Mouse (Mus musculus): Measurements from ENCODE around the gene Creb5.
A peak's percentile ranks its signal among the peaks of the same experiment; 100 is the strongest.

Gene Creb5

GRCm38 (mm10) chr6:53549409-53549808 is 262.3 kb downstream of the Creb5 start:
- no peak for DNase-seq

- DNase-seq, result no peak
Observed at GRCm38 (mm10) chr6:53556050-53556449, 269.0 kb downstream of the Creb5 start.

GRCm38 (mm10) chr6:53560928-53561327 is 273.9 kb downstream of the Creb5 start:
- no peak for DNase-seq

GRCm38 (mm10) chr6:53562586-53562985 is 275.5 kb downstream of the Creb5 start:
- DNase-seq, result no peak

- DNase-seq, result no peak
Observed at GRCm38 (mm10) chr6:53563546-53564185, 276.6 kb downstream of the Creb5 start.

- DNase-seq, result peak; percentile 16
Observed at GRCm38 (mm10) chr6:53569436-53569835, 282.4 kb downstream of the Creb5 start.

- DNase-seq, result no peak
Observed at GRCm38 (mm10) chr6:53570906-53571305, 283.8 kb downstream of the Creb5 start.

- DNase-seq, result no peak
Observed at GRCm38 (mm10) chr6:53571571-53572122, 284.6 kb downstream of the Creb5 start.

GRCm38 (mm10) chr6:53572456-53572855 is 285.4 kb downstream of the Creb5 start:
- no peak for DNase-seq

- DNase-seq, result peak; percentile 96
Observed at GRCm38 (mm10) chr6:53572979-53573710, 286.1 kb downstream of the Creb5 start.

- peak; percentile 17 for DNase-seq
Observed at GRCm38 (mm10) chr6:53573711-53574065, 286.6 kb downstream of the Creb5 start.

GRCm38 (mm10) chr6:53574097-53574496 is 287.0 kb downstream of the Creb5 start:
- DNase-seq, result no peak

- DNase-seq, result no peak
Observed at GRCm38 (mm10) chr6:53575191-53575590, 288.1 kb downstream of the Creb5 start.

GRCm38 (mm10) chr6:53575836-53576235 is 288.8 kb downstream of the Creb5 start:
- no peak for DNase-seq

GRCm38 (mm10) chr6:53576841-53577240 is 289.8 kb downstream of the Creb5 start:
- DNase-seq, result no peak

- DNase-seq, result no peak
Observed at GRCm38 (mm10) chr6:53577776-53578175, 290.7 kb downstream of the Creb5 start.

- no peak for DNase-seq
Observed at GRCm38 (mm10) chr6:53580346-53580745, 293.3 kb downstream of the Creb5 start.

- no peak for DNase-seq
Observed at GRCm38 (mm10) chr6:53583234-53583875, 296.3 kb downstream of the Creb5 start.

- DNase-seq, result no peak
Observed at GRCm38 (mm10) chr6:53584718-53585405, 297.8 kb downstream of the Creb5 start.

GRCm38 (mm10) chr6:53589746-53590145 is 302.7 kb downstream of the Creb5 start:
- no peak for DNase-seq

GRCm38 (mm10) chr6:53592230-53592629 is 305.2 kb downstream of the Creb5 start:
- no peak for DNase-seq

GRCm38 (mm10) chr6:53593603-53594002 is 306.5 kb downstream of the Creb5 start:
- DNase-seq, result no peak

- no peak for DNase-seq
Observed at GRCm38 (mm10) chr6:53594316-53594715, 307.2 kb downstream of the Creb5 start.

Data from lung, postnatal 10 days (tissue).